Mouse (Mus musculus) inflammation-experienced regulatory T-cells (primary cell): ENCODE results near the gene Tmem229b. TPM values are rescaled to one million over a fixed set of nuclear protein-coding genes. Genes with fewer than 3 reads are reported as not detected.

Experiments used
- polyA plus RNA-seq, 2 experiments: library from polyadenylated mRNA; unstranded; fragments of 100-300 nt; shearing (Covaris generic); gene quantifications; one replicate each; pipeline ENCODE4 v1.2.1; 2017

Tmem229b gene
- 10 to 100 TPM; 47.7 to 67.8 TPM for polyA plus RNA-seq

DNA sequence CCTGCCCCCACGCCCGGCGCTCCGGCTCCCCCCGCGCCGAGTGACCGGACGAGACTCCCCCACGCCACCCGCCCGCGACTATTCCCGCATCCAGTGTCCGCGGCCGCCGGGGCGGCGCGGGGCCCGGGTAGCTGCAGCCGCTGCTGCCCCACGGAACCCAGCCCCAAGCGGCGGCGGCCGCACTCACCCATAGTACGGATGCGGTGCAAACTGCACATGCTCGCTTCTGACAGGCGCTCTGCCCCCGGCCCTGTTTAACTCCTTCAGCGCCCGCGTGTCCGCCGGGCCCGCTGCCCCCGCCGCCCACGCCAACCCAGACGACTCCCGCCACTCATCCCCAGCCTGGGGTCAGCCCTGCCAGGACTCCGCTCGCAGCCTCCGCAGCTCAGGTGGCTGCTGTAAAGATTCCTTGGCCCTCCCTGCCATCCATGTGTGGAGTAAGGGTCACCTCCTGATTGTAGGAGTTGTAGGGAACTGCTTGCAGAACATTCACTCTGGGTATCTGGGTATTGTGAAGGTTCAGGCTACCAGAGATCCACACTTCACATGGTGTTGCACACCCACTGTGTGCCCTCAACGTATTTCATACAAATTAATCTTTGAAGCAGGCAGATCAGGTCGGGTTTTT is at the start of gene Tmem229b:
Gene Tmem229b (minus strand): TSS at position 502 of the 628 bp plus-strand sequence.

DNA sequence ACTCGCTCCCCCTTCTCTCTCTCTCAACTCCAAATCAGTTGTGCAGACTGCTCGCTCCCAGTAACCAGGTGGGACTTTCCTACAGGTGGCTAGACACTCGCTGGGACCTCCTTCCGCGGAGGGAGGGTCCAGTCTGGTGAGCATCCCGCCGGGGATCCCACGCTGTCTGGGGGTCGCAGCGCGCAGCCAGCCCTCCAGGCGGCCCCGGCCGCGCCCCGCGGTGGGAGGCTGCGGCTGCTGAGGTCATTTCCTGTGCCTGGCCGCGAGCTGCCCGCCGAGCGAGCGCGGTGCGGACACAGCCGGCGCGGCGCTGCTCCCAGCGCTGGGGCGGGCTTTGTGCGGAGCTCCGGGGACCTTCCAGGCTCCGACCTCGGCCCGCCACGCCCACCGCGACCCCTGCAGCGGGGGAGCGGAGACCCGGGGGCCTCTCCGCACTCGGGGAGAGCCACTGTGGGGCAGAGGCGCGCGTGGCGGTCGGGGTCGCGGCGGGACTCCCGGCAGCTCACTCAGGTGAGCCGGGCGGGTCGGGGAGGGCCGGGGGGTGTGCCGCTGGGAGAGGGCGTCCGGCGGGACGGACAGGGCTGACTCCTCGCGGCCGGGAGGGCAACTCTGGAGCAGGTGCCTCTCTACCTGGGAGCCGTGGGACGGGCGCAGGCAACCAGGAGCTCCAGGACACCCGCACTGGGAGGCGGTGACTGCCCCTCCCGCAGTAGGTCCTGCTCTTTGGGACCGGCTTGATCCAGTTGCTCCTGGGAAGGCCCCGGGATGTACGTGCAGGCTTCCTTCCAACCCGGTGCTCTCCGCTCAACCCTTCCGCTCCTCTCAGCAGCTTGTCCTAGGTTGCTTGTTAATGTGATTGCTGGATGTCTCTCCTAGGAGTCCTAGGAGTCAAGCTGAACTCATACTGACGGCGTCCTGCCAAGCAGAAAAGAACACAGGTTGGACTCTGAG is 21.8 kb upstream of the Tmem229b start, which contains the start of gene Plekhh1:
Gene Plekhh1 (plus strand): TSS at position 253 of the 951 bp plus-strand sequence.

Other genes with a start within 250 kb of the Tmem229b start
- gene Atp6v1d, start 146.0 kb downstream of the Tmem229b start, polyA plus RNA-seq: 100 to 1,000 TPM; 160 to 195 TPM
- 100 to 1,000 TPM; 165 to 210 TPM for gene Eif2s1, start 145.8 kb downstream of the Tmem229b start, polyA plus RNA-seq
- 1 to 10 TPM in 1 of 2 experiments, under 1 TPM in 1; 0.52 to 1.2 TPM for gene Plek2, start 100.7 kb downstream of the Tmem229b start, polyA plus RNA-seq
- gene Plekhh1, start 21.5 kb upstream of the Tmem229b start, polyA plus RNA-seq: under 1 TPM; 0.28 to 0.54 TPM
- gene Pigh, start 82.0 kb upstream of the Tmem229b start, polyA plus RNA-seq: 10 to 100 TPM; 26.2 to 27.5 TPM
- gene Arg2, start 123.2 kb upstream of the Tmem229b start, polyA plus RNA-seq: under 1 TPM in 1 of 2 experiments, not detected in 1; 0.20 TPM
- 100 to 1,000 TPM; 122 to 154 TPM for gene Vti1b, start 165.0 kb upstream of the Tmem229b start, polyA plus RNA-seq
- 10 to 100 TPM; 19.3 to 28.2 TPM for gene Rdh11, start 184.7 kb upstream of the Tmem229b start, polyA plus RNA-seq
- 10 to 100 TPM in 1 of 2 experiments, 1 to 10 TPM in 1; 5.8 to 18.8 TPM for gene Rdh12, start 201.3 kb upstream of the Tmem229b start, polyA plus RNA-seq